Mouse (Mus musculus) right cerebral cortex, postnatal 10 days (tissue): ENCODE results near the gene Grm8.

Source experiments
- DNase-seq, 2 experiments: peaks; one replicate each; pipeline ENCODE4 v3.0.0; 2021; ENCODE audit warnings: low spot score in 2 of 2

The Grm8 gene

GRCm38 (mm10) chr6:28040815-28041214, 94.2 kb downstream of the Grm8 start:
- no peak for DNase-seq

- no peak for DNase-seq
These were observed 103.0 kb downstream of the Grm8 start for GRCm38 (mm10) chr6:28032006-28032405.

DNA sequence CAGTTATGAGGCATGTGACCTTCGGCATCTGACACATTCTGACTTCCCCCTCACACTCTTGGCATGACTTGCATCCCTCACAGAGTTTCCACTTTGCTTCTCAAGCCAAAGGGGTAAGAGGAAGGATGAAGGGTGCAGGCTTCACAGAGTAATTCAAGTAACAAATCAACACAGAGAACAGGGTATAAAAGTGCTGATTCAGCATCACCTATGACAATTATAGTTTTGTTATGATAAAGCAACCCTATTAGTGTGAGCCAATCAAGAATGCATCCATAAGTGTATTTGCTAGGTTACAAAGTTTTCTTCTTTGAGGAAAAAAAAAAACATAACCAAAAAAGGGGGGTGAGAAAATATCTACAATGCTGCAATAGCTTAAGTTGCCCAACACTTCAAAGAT, 117.3 kb downstream of the Grm8 start:
- DNase-seq, result no peak

- no peak for DNase-seq
These were observed 128.0 kb downstream of the Grm8 start for GRCm38 (mm10) chr6:28007001-28007400.

DNA sequence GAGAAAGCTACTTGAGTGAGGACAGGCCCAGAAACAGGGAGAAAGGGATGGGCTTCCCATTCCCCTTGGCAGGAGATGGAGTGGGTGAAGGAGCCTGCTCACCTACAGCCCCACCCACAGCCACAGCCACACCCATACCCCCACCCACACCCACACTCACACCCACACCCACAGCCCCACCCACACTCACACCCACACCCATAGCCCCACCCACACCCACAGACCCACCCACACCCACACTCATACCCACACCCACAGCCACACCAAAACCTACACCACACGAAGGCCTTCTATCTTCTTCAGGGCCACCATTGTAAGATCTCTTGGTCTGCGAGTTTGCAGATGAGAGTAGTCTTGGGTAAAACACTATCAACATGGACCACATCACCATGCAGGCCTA, 137.7 kb downstream of the Grm8 start:
- no peak for DNase-seq

GRCm38 (mm10) chr6:27991241-27991640, 143.7 kb downstream of the Grm8 start:
- DNase-seq, result no peak

DNA sequence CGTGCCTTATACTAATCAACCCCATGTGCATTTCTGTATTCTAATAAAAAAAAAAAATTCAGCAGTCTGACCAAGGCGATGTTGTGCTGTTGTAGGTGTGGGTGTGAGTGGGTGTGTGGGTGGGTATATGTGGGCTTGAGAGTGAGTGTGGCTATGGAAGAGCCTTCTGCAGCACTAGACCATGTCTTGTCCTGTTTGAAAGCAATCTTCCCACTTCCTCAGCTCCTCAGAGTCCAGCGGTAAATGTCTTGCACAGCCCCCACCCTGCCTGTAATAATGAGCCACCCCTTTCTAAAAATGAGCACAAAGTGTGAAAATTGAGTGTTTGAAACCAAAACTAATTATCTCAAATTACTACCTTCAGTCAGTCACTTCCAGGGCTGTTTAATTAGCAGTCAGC, 152.4 kb downstream of the Grm8 start:
- no peak for DNase-seq

GRCm38 (mm10) chr6:27982021-27982420, 153.0 kb downstream of the Grm8 start:
- DNase-seq, result no peak

- no peak for DNase-seq
These were observed 157.6 kb downstream of the Grm8 start for GRCm38 (mm10) chr6:27977361-27977760.

DNA sequence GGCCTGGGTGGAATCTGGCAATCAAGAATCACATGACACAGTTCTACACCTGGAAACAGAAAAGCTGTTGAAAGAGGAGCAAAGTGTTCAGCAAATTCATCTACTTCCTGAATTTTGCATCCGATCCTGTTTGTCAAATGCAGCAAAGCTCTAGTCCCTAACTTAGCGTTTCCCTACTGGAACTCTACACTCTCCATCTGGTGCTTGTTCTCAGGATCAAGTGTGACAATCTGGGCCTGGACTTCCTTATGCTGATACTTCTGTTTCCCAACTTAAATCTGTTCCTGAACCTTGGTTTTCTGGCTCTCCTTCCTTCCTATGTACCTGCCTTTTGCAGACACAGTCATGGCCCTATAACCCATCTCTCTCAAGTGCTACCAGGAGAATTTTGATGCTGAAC, 166.1 kb downstream of the Grm8 start:
- peak in 1 of 2 experiments; percentile 36 for DNase-seq

GRCm38 (mm10) chr6:27967037-27967436, 167.9 kb downstream of the Grm8 start:
- no peak for DNase-seq

DNA sequence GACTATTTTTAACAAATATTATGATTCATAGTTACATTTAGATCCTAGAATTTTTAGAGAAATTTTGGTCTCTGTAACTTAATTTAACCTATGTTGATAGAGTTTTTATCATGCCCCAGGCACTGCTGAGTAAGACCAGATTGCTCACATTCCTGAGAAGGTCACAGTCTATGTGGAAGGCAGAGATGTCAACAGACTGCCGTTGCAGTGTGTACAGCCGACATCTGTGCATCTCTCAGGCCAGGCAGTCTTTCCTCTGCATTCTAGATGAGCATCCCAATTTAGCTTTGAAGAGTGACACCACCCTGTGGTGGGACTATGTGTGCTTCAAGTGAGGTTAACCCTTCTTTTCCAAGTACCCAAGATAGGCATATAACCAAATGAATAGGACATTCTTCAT, 169.7 kb downstream of the Grm8 start:
- peak; percentile 24 to 38 for DNase-seq

DNA sequence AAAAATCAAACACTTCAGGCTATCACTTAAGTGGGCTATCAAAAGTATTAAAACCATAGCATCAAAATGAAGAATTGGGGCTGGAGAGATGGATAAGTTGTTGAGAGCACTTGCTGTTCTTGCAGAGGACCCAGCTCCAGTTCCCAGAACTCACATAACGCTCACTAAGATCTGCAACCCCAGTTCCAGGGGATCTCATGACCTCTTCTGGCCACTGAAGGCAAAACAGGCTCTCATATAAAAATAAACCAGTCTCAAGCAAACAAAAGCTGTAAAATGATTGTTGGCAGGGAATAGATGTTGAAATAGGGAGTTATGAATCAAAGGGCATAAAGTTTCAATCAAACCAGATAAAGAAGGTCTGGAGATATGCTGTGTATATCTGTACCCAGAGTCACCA, 171.1 kb downstream of the Grm8 start:
- DNase-seq, result no peak

GRCm38 (mm10) chr6:27956278-27956857, 178.6 kb downstream of the Grm8 start:
- no peak for DNase-seq

DNA sequence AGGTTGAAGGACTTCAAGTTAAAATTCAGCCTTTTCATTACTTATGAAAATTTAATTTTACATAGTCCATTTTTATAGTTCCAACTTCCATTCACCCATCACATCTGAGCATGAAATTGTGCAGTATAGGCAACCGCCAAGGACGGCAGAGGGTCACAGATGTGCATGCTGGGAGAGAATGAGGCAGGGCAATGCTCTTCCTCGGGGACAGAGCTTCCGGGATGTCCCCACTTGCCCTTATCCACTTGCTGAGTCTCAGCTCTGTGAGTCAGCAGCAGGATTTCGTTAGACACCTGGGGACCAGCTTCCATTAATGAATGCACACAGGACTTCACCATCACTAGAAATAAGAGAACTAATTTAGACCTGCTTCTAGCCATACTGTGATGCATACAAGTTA, 183.5 kb downstream of the Grm8 start:
- no peak for DNase-seq

- DNase-seq, result no peak
These were observed 206.9 kb downstream of the Grm8 start for GRCm38 (mm10) chr6:27928058-27928457.

DNA sequence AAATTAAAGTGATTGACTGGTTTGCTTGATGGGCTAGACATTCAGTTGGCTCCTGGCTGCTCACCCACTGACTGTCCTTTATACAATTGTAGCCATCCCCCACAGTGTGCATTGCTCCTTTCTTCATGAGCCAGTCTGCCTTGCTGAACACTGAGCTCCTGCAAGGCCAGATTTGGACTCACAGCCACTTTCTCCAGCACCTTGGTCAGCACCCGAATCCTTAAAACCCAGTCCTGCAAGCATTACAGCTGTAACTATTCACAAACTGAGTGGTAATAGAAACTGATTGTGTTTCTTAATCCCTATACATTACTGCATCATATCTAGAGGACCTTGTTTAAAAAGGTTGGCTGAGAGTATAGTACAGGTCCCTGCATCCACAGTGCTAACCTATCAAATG, 221.7 kb downstream of the Grm8 start:
- no peak for DNase-seq

DNA sequence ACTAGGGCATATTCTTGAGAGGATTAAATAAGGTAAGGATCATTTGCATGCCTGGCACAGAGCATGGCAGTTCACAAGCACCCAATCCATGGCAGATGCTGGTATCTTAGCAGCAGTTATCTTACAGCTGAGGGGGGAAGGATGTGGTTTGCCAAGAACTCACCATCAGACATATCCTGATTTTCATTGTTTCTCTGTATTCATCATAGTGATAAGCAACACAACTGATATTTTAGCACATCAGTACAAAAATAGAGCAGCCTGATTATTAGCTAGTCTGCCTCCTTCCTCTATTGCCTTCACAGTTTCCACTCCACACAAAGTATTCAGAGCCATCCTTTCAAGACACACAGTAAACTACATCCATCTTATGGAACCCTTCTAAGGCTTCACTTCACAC, 230.6 kb downstream of the Grm8 start:
- DNase-seq, result no peak

DNA sequence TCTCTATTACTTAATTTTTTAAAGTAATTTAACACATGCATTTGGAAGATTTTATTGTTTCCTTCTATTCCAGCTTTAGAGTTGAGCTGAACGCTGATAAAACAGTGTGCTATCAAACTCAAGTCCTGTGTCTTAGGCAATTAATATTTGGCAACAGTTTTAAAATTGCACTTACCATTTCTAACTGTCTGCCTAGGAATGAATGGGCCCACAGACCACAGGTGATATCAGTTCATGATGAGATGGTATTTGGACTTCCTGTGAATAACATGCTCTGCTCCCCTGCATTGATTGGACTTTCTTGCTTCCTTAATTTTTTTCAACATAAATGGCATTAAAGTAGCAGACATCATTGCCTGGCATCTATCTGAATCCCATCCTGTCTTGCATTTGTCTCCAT, 232.8 kb downstream of the Grm8 start:
- DNase-seq, result no peak

DNA sequence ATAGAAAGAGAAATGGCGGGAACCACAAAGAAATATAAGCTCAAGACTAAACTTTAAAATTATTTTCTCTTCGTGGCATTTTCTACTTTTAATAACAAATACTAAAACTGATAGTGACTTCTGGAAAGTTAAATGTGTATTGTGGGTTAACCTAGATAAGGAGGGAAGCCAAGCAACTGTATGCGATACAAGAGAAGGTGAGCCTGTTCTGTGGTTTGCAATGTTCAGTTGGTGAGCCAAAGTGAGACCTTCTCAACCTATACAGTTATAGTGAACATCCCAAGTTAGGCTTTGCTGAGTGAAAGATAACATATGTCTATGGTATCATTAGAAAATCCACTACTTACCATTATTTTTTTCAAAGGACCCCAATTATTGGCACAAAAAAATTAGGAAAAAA, 233.6 kb downstream of the Grm8 start:
- DNase-seq, result no peak

DNA sequence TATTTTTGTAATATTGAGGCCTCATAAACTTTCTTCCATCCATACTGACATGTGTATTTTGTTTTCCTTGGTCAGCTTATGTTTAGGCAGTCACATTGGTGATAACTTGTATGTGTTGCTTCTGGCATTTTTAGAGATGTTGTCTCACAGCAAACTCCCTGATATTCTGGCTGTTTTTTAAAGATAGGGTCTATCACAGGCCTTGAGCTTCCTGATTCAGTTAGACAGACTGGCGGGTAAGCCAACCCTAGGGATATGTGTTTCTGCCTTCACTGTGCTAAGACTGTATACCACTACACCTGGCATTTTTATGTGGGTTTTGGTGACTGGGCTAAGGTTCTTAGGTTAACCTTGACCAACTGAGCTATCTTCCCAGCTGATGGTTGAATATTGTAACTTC, 239.8 kb downstream of the Grm8 start:
- DNase-seq, result no peak

- no peak for DNase-seq
These were observed 242.1 kb downstream of the Grm8 start for GRCm38 (mm10) chr6:27892886-27893285.

- no peak for DNase-seq
These were observed 246.6 kb downstream of the Grm8 start for GRCm38 (mm10) chr6:27888391-27888790.

DNA sequence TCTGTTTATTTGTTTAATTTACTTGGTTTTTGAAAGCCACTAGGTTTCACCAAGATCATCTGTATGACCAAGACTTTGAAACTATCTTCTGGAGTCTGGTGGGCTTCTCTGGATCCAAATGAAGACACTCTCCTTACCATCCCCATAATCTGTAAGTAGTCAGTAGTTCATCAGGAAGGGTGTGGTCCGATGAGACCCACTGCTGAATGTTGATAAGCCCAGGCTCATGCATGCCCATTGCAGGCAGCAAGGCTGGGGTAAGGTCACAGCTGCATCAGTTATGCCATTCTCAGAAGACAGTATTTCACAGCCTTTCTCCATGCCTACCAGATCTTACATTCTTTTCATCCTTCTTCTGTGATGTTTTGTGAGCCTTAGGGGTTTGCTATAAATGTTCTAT, 247.1 kb downstream of the Grm8 start:
- no peak for DNase-seq

DNA sequence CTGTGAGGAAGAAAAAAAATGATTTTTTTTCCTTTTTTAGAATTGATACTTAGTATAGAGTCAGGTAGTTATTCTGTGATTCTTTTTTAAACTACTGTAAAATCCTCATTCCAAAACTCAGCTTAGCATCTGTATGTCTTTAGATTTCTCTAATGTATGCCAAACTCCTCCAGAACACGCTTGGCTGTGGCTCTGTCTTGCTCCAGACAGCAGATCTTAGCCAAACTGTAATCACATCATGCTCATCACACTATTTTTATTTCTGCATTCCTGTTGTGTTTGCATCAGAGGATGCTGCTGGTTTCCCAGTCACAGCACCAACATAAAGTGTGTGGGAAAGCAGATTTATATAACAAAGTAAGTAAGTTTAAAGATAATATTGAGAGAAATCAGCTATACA, 249.2 kb downstream of the Grm8 start:
- no peak for DNase-seq
